Mouse (Mus musculus): Measurements from ENCODE around the gene Olfr921.

- TF ChIP-seq EP300 (optimal IDR thresholded peaks at IDR 0.05) (no peak), CTCF (IDR thresholded peaks at IDR 0.05; ENCODE audit: low read depth) (no peak)
Measured at GRCm38 (mm10) chr9:38814314-38814713, 41.4 kb downstream of the Olfr921 start, which contains the start of gene Olfr922.
